Mouse (Mus musculus) forebrain, embryonic 16.5 days (tissue): ENCODE measurements at regions not wholly inside any gene's neighbourhood (a gene's known extent, or its start where the extent isn't known, plus 50 kb on each side); places are given as distances from the start of the nearest gene placed in this dataset.

Experiments used
- ATAC-seq: fragments of 200-750 bp; cut with Nextera tagmentation; 2 replicates; pipeline ENCODE4 v1.8.0; 2017; ENCODE audit warnings: mild to moderate bottlenecking, moderate library complexity
- H3K27ac ChIP-seq: fragments of 300-500 bp; sonication (generic); 2 replicates; pipeline ENCODE4 v1.5.1; 2014; ENCODE audit warnings: low read length, control low read depth
- H3K27me3 ChIP-seq: fragments of 300-500 bp; sonication (generic); replicated peaks from 2 replicates; pipeline ENCODE4 v1.6.1; 2014; ENCODE audit warnings: low read length; ENCODE audit not compliant: control insufficient read depth, insufficient read depth
- H3K36me3 ChIP-seq: fragments of 300-500 bp; sonication (generic); 2 replicates; pipeline ENCODE4 v1.6.1; 2014; ENCODE audit not compliant: control insufficient read depth, insufficient read depth
- H3K4me1 ChIP-seq: fragments of 300-500 bp; sonication (generic); replicated peaks from 2 replicates; pipeline ENCODE4 v1.6.1; 2014; ENCODE audit warnings: low read length; ENCODE audit not compliant: control insufficient read depth, insufficient read depth
- H3K4me2 ChIP-seq: fragments of 300-500 bp; sonication (generic); 2 replicates; pipeline ENCODE4 v1.6.1; 2014; ENCODE audit warnings: mild to moderate bottlenecking, low read length, control low read depth
- H3K4me3 ChIP-seq: fragments of 300-500 bp; sonication (generic); replicated peaks from 2 replicates; pipeline ENCODE4 v1.5.1; 2014; ENCODE audit warnings: mild to moderate bottlenecking, low read length, control low read depth
- H3K9ac ChIP-seq: fragments of 300-500 bp; sonication (generic); replicated peaks from 2 replicates; pipeline ENCODE4 v1.6.1; 2014; ENCODE audit warnings: low read depth, low read length, control low read depth
- H3K9me3 ChIP-seq: fragments of 300-500 bp; sonication (generic); 2 replicates; pipeline ENCODE4 v1.6.1; 2016; ENCODE audit warnings: low read length; ENCODE audit not compliant: control insufficient read depth
- WGBS: fragments of 180-500 bp; shearing (Covaris S2); extraction: QIAGEN DNeasy Blood & Tissue Kit; methylation state at CpG from one replicate; pipeline ENCODE4 v1.1.7; 2014; 5-methylcytosine and 5-hydroxymethylcytosine counted together

DNA sequence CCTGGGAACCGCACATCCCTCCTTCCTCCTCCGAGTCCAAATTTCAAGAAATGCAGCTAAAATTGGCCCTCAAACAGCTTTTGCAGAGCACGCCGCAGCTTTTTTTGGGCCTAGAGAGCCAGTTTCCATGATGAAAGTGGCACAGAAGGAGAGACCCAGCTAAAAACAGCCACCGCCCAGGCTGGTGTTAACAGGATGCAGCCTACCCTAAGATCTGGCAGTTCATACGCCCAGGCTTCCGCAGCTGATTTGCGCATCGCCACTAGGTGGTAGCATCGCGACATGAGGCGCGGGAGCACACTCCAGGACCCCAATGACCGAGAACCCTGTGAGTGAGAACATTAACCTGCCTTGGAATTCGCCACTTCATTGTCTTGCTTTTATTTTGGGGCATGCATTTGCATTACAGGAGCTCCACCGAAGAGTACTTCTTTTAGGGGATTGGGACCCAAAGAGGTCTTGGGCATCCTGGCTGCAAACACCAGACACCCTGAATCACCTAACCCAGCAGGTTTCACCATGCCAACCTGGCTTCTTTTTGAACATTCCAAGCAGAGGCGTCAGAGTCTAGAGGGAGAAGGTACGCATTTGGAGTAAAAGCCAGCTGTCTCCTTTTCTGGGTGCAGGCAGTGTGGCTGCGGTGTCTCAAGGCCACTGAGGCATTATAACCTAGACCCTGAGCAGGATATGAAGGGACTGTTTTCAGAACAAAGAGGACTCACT lies 179.6 kb downstream of the 1810013L24Rik start:
- H3K4me2 ChIP-seq = no peak overlapping the region
- H3K9ac ChIP-seq = no peak overlapping the region
- no peaks in the 10 kb centered on the region for H3K36me3 ChIP-seq
- H3K4me1 ChIP-seq = 0 out of 2 replicates have a peak, but pooled peaks cover 2% of the 10 kb centered on the region
- H3K4me3 ChIP-seq = no peak overlapping the region
- H3K27ac ChIP-seq = no peak overlapping the region
- ATAC-seq = peak; percentile 93
- WGBS = 21% methylated on average over 19 of the region's 19 CpGs
- no peaks in the 10 kb centered on the region for H3K9me3 ChIP-seq
- H3K27me3 ChIP-seq = no peaks in the 10 kb centered on the region

DNA sequence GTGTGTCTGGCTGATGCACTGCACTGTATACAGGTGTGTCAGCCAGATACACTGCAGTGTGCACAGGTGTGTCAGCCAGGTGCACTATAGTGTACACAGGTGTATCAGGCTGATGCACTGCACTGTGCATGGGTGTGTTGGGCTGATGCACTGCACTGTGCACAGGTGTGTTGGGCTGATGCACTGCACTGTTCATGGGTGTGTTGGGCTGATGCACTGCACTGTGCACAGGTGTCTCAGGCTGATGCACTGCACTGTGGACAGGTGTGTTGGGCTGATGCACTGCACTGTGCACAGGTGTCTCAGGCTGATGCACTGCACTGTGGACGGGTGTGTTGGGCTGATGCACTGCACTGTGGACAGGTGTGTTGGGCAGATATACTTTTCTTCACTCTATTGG lies 181.2 kb downstream of the 1810013L24Rik start:
- WGBS = 74% methylated on average over 1 of the region's 1 CpGs
- H3K27me3 ChIP-seq = no peaks in the 10 kb centered on the region

DNA sequence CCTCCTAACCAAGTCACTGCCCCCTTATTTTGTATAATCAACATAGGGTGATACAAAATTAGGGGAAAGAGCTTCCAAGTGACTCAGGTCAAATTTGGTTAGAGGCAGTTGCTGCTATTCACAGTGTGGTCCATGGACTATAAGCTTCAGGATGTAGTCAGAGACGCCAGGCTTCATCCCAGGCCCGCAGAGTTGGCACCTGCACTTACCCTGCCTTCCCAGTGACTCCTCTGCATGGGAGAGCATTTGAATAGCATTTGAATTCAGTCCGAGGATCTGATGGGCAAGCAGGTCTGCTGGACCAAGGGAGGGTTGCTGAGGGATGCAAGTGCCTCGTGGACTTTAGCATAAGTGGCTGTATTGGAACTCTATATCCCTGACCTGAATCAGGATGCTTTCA lies 181.8 kb downstream of the 1810013L24Rik start:
- H3K4me2 ChIP-seq = no peak overlapping the region
- no peaks in the 10 kb centered on the region for H3K27me3 ChIP-seq
- H3K4me3 ChIP-seq = no peak overlapping the region
- ATAC-seq = no peak
- 0 out of 2 replicates have a peak, but pooled peaks cover 2% of the 10 kb centered on the region for H3K4me1 ChIP-seq
- no peaks in the 10 kb centered on the region for H3K9me3 ChIP-seq
- no peaks in the 10 kb centered on the region for H3K36me3 ChIP-seq
- H3K27ac ChIP-seq = no peak overlapping the region
- H3K9ac ChIP-seq = no peak overlapping the region
- whole genome bisulfite sequencing = 78% methylated on average over 4 of the region's 4 CpGs

More for the DNA sequence above, 181.2 kb downstream of the 1810013L24Rik start:
- Histone ChIP-seq H3K27ac (no peak overlapping the region), H3K9me3 (no peaks in the 10 kb centered on the region), H3K4me3 (no peak overlapping the region), H3K4me2 (no peak overlapping the region), H3K9ac (no peak overlapping the region), H3K4me1 (0 out of 2 replicates have a peak, but pooled peaks cover 2% of the 10 kb centered on the region), H3K36me3 (no peaks in the 10 kb centered on the region)
- no peak for ATAC-seq

DNA sequence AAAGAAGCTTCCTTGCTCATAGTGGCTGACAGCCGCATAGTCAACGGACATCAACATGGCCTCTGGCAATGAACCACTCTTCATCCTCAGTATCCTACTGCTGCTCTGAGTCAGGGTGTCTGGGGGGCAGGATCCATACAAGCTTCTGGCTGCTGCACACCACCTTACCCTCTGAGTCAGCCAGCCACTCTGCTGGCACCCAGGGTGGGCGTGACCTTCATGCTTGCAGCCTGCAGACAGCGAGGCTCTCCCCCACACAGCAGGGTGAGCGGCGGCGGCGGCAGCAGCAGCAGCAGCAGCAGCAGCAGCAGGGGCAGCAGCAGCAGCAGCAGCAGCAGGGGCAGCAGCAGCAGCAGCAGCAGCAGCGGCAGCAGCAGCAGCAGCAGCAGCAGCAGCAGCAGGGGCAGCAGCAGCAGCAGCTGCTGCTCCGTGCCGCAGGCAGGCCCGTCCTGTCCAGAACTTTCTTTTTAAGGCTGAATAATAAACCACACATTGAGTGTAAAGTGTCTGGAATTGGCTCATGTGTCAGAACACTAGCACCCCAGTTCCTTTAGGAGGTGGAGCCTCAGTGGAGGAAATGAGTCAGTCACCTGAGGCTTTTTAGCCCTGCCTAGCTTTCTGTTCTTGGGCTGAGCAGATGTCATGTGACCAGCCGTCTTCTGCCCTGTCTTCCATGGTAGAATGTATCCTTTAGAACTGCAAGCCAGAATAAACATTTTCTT lies 186.3 kb downstream of the 1810013L24Rik start:
- H3K4me1 ChIP-seq = no peaks in the 10 kb centered on the region
- WGBS = 77% methylated on average over 13 of the region's 13 CpGs
- H3K36me3 ChIP-seq = no peaks in the 10 kb centered on the region
- no peaks in the 10 kb centered on the region for H3K9me3 ChIP-seq
- H3K4me2 ChIP-seq = no peak overlapping the region
- H3K27me3 ChIP-seq = no peaks in the 10 kb centered on the region
- no peak overlapping the region for H3K27ac ChIP-seq
- ATAC-seq = no peak
- H3K9ac ChIP-seq = no peak overlapping the region
- no peak overlapping the region for H3K4me3 ChIP-seq

DNA sequence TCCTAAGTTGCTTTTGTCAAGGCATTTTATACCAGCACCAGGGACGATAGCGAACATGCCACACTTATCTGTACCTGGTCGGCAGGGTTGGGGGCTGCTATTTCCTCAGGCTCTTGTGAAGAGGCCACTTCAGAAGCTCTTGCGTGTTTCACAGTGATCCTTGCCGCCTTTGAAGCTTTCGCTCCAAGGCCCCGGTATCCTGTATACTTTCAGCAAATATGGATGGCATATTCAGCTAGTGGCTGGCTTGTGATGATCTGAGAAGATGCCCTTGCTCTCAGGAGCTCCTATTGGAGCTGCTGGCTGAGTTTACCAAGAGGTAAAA lies 186.8 kb downstream of the 1810013L24Rik start:
- Histone ChIP-seq H3K27ac (no peak overlapping the region), H3K4me3 (no peak overlapping the region), H3K4me1 (no peaks in the 10 kb centered on the region), H3K4me2 (no peak overlapping the region), H3K36me3 (no peaks in the 10 kb centered on the region), H3K27me3 (no peaks in the 10 kb centered on the region), H3K9ac (no peak overlapping the region), H3K9me3 (no peaks in the 10 kb centered on the region)
- no peak for ATAC-seq
- 94% methylated on average over 7 of the region's 7 CpGs for WGBS

DNA sequence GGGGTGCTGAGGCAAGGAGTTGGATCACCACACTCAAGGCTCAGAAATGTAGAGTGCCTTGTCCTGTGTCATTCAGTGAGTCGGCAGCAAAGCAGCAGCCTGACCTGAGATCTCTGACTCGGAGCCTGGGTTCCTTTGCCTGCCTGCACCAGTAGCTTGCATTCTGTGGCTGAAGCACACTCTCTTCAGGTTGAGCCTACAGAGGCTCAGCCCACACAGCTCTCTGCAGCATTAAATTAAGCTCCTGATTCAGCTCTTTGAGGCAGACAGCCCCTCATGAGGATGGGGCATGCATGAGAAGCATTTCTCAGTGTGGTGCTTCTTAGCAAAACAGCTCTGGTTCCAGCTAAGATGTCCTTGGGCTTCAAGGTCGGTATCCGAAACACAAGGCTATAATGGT lies 200.8 kb downstream of the 1810013L24Rik start:
- no peak overlapping the region for H3K27ac ChIP-seq
- no peak overlapping the region for H3K9ac ChIP-seq
- no peaks in the 10 kb centered on the region for H3K36me3 ChIP-seq
- H3K4me3 ChIP-seq = no peak overlapping the region
- H3K4me2 ChIP-seq = no peak overlapping the region
- no peaks in the 10 kb centered on the region for H3K4me1 ChIP-seq
- 84% methylated on average over 4 of the region's 4 CpGs for WGBS
- no peaks in the 10 kb centered on the region for H3K27me3 ChIP-seq
- no peaks in the 10 kb centered on the region for H3K9me3 ChIP-seq
- no peak for ATAC-seq

GRCm38 (mm10) chr16:9043271-9043670 lies 213.4 kb downstream of the 1810013L24Rik start:
- Histone ChIP-seq H3K9me3 (no peaks in the 10 kb centered on the region), H3K27ac (no peak overlapping the region), H3K36me3 (no peaks in the 10 kb centered on the region), H3K4me3 (no peak overlapping the region), H3K27me3 (no peaks in the 10 kb centered on the region), H3K4me1 (no peaks in the 10 kb centered on the region), H3K4me2 (no peak overlapping the region), H3K9ac (no peak overlapping the region)
- ATAC-seq = no peak
- WGBS = 66% methylated on average over 6 of the region's 6 CpGs

DNA sequence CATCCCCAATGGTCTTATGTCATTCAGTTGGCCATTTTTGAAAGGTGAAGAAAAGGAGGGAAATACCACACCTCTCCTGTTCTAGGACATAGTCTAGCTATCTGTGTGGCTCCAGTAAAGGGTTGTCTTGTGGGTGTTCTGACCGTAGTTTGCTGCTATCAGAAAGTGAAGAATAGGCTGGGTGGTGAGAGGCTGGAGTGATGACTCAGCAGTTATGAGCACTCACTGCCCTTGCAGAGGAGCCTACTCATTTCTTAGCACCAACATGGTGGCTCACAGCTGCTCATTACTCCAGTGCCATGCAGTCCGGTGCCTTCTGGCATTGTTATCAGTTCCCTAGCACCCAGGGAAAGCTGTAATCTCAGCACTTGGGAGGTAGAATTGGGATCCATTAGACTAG lies 217.0 kb downstream of the 1810013L24Rik start:
- H3K27me3 ChIP-seq = no peaks in the 10 kb centered on the region
- no peaks in the 10 kb centered on the region for H3K9me3 ChIP-seq
- H3K9ac ChIP-seq = no peak overlapping the region
- 76% methylated on average over 2 of the region's 2 CpGs for WGBS
- no peak overlapping the region for H3K27ac ChIP-seq
- no peak overlapping the region for H3K4me2 ChIP-seq
- no peaks in the 10 kb centered on the region for H3K36me3 ChIP-seq
- ATAC-seq = no peak
- no peak overlapping the region for H3K4me3 ChIP-seq
- no peaks in the 10 kb centered on the region for H3K4me1 ChIP-seq

DNA sequence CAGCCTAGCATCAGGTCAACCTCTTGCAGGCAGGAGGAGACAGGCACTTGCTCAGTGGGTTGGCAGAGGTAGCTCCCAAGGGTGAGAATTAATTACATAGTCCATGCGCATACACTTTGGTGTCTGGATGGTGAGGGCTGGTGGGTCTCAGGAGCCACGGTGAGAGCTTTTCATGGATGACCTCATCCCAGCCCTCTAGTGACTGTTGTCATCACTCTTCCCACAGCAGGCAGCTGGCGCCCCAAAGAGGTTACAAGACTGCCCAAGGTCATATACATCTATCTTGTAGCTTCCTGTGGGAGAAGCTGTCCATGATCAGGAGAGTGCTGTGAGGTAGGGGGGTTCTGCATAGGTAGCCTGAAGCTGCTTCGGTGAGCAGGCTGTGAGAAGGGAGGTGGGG lies 224.5 kb downstream of the 1810013L24Rik start:
- no peaks in the 10 kb centered on the region for H3K9me3 ChIP-seq
- no peak overlapping the region for H3K27ac ChIP-seq
- H3K4me2 ChIP-seq = no peak overlapping the region
- H3K36me3 ChIP-seq = no peaks in the 10 kb centered on the region
- no peaks in the 10 kb centered on the region for H3K4me1 ChIP-seq
- no peak overlapping the region for H3K4me3 ChIP-seq
- no peak for ATAC-seq
- H3K27me3 ChIP-seq = no peaks in the 10 kb centered on the region
- H3K9ac ChIP-seq = no peak overlapping the region
- 78% methylated on average over 4 of the region's 4 CpGs for WGBS
